Mouse (Mus musculus) C2C12 (cell line): ENCODE data around the gene Grm8. TPM values are rescaled to one million over a fixed set of nuclear protein-coding genes. Genes with fewer than 3 reads are reported as not detected.

Experiments used
- H3K27me3 ChIP-seq: one replicate; pipeline ENCODE4 v1.6.1; 2011; ENCODE audit not compliant: control insufficient read depth, insufficient read depth, insufficient read length
- H3K36me3 ChIP-seq: one replicate; pipeline ENCODE4 v1.6.1; 2011; ENCODE audit not compliant: control insufficient read depth, insufficient read depth
- H3K4me3 ChIP-seq: one replicate; pipeline ENCODE4 v1.5.1; 2011; ENCODE audit warnings: mild to moderate bottlenecking, control low read depth; ENCODE audit not compliant: poor library complexity, insufficient read depth, severe bottlenecking
- H3K79me2 ChIP-seq: one replicate; pipeline ENCODE4 v1.6.1; 2011; ENCODE audit not compliant: control insufficient read depth, insufficient read depth
- H3K79me3 ChIP-seq: one replicate; pipeline ENCODE4 v1.6.1; 2011; ENCODE audit warnings: low read depth, control low read depth
- H3ac ChIP-seq: one replicate; pipeline ENCODE3; 2011; ENCODE audit warnings: low read depth; ENCODE audit not compliant: control insufficient read depth, insufficient read length
- CEBPB ChIP-seq: IDR thresholded peaks from one replicate; pipeline ENCODE4 v1.6.1; 2011; ENCODE audit warnings: low read depth, mild to moderate bottlenecking, control low read depth, moderate library complexity
- CTCF ChIP-seq: IDR thresholded peaks from one replicate; pipeline ENCODE4 v1.5.1; 2011; ENCODE audit not compliant: control insufficient read depth, insufficient read depth, insufficient read length
- FOSL1 ChIP-seq: IDR thresholded peaks from one replicate; pipeline ENCODE4 v1.8.0; 2011; ENCODE audit warnings: mild to moderate bottlenecking, low read length; ENCODE audit not compliant: poor library complexity, insufficient read depth, severe bottlenecking
- MAX ChIP-seq: IDR thresholded peaks from one replicate; pipeline ENCODE4 v1.6.1; 2011; ENCODE audit warnings: mild to moderate bottlenecking, control low read depth
- MYOD1 ChIP-seq: IDR thresholded peaks from one replicate; pipeline ENCODE4 v1.6.1; 2011; ENCODE audit warnings: low read depth; ENCODE audit not compliant: control insufficient read depth, insufficient read length
- MYOG ChIP-seq: IDR thresholded peaks from one replicate; pipeline ENCODE4 v1.6.1; 2011; ENCODE audit not compliant: control insufficient read depth, insufficient read length; ENCODE audit errors: extremely low read depth
- USF1 ChIP-seq: IDR thresholded peaks from one replicate; pipeline ENCODE4 v1.6.1; 2011; ENCODE audit warnings: low read depth, mild to moderate bottlenecking, control low read depth, moderate library complexity
- polyA plus RNA-seq: library from polyadenylated mRNA; unstranded; fragments of >200 nt; fragmentation: generic; extraction: Trizol; gene quantifications from one replicate; pipeline ENCODE4 v1.2.1, GENCODE M21; 2012; ENCODE audit warnings: missing spikeins

Gene Grm8
- polyA plus RNA-seq, 1 experiment = not detected

DNA sequence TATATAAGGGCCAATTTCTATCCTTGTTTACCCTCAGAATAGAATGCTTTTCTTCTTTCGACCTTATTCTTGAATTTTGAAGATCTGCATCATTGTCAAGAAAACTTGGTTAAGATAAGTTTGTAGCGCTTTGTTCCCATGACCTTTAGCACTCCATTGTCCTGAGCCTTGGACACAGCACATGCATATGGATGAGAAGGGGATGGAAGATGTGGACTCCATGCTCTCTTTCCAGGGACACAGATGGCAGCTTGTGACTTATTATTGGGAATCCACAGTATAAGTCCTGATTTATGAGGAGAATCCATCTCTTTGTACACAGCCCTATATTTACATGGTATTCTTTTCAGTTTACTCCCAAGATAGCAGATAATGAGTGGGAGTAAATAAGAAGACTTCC, 554.5 kb downstream of the Grm8 start:
- H3K4me3 ChIP-seq = no peak overlapping the region
- no peaks in the 10 kb centered on the region for H3K79me3 ChIP-seq
- TF ChIP-seq MAX (no peak), MYOG (no peak), USF1 (no peak), FOSL1 (no peak), CTCF (no peak), CEBPB (no peak), MYOD1 (no peak)
- H3ac ChIP-seq = no peak overlapping the region
- H3K27me3 ChIP-seq = no peaks in the 10 kb centered on the region
- H3K36me3 ChIP-seq = no peaks in the 10 kb centered on the region
- no peaks in the 10 kb centered on the region for H3K79me2 ChIP-seq

DNA sequence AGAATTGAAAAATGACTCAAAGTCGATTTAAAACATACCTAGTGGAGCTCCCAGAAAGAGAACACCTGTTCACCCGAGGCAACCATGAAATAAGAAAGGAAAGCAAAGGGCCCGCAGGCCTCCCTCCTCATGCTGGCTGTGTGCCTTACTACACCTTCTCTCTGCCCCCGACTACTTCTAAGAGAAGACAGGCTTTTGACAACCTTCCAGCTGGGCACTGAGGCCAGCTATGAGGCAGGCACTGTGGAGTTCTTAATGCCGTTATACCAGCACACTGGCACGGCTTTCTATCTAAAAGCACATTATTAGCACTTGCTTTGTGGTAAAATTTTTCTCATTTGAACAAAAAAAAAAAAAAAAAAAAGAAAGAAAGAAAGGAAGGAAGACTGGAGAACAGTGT, 589.5 kb downstream of the Grm8 start:
- no peaks in the 10 kb centered on the region for H3K79me3 ChIP-seq
- no peaks in the 10 kb centered on the region for H3K36me3 ChIP-seq
- no peak overlapping the region for H3ac ChIP-seq
- TF ChIP-seq MAX = no peak
- TF ChIP-seq CEBPB = no peak
- TF ChIP-seq MYOD1 = no peak
- no peak for TF ChIP-seq FOSL1
- TF ChIP-seq USF1 = no peak
- no peak for TF ChIP-seq MYOG
- no peak for TF ChIP-seq CTCF
- no peaks in the 10 kb centered on the region for H3K79me2 ChIP-seq
- H3K27me3 ChIP-seq = no peaks in the 10 kb centered on the region
- no peak overlapping the region for H3K4me3 ChIP-seq

DNA sequence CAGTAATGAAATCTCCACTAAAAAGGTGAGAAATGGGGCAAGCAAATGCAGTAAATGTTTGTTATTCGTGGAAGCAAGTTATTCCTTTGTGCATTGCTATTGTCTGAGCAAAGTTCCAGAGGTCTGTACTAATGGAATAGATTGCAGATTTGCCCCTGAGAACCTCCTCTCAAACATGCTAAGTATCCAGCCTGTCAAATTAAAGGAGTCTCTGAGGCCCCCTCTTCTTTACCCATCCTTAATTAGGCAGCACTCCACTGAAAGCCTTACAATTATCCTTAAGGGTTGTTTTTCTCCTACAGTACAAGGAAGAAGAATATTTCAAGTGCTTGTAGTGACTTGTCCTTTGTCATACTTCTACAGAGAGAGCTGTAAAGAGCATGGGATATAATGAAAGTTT, 617.4 kb downstream of the Grm8 start:
- no peak overlapping the region for H3ac ChIP-seq
- no peak for TF ChIP-seq USF1
- no peaks in the 10 kb centered on the region for H3K79me2 ChIP-seq
- no peak overlapping the region for H3K4me3 ChIP-seq
- H3K27me3 ChIP-seq = no peaks in the 10 kb centered on the region
- no peaks in the 10 kb centered on the region for H3K36me3 ChIP-seq
- no peaks in the 10 kb centered on the region for H3K79me3 ChIP-seq

DNA sequence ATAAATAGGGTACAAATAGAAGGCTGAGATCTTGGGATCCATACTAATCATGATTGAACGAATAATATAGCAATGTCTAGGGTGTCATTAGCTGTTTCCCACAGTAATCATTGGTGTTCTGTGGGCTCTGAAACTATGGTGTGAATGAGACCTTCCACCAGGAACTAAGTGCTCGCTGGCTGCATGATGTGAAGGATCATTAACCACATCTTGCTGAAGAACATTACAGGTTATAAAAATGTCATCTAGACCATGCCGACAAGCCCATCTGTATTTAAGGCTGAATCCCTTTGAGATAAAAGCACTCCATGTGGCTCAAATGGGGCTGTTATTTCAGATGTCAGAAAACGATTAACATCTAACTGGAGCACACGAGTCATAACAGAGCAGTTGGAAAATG, 674.0 kb downstream of the Grm8 start:
- H3K4me3 ChIP-seq = no peak overlapping the region
- TF ChIP-seq CTCF (no peak), MYOG (no peak), MAX (no peak)
- no peaks in the 10 kb centered on the region for H3K27me3 ChIP-seq
- H3ac ChIP-seq = no peak overlapping the region
- H3K79me3 ChIP-seq = no peaks in the 10 kb centered on the region
- H3K79me2 ChIP-seq = no peaks in the 10 kb centered on the region
- H3K36me3 ChIP-seq = no peaks in the 10 kb centered on the region

GRCm38 (mm10) chr6:27408473-27408872, 726.5 kb downstream of the Grm8 start:
- Histone ChIP-seq H3K79me2 (no peaks in the 10 kb centered on the region), H3K4me3 (no peak overlapping the region), H3ac (no peak overlapping the region)

DNA sequence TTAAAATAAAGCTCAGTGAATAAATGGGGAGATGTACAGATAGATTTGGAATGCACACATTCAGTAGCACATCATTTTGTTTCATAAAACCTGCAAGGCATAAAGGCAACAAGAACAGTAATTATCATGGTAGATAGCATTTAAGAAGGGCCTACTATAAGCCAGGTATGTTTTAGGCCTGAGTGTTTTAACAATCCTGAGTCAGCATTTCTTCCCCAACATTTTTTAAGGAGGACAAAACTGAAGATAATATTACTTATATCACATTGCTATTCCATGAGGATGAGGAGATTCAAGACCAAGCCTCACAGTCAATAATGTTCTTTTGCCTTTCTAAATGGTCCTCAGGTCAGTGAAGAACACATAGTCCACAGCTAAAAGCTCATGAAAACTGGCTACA, 762.6 kb downstream of the Grm8 start:
- Histone ChIP-seq H3K4me3 (no peak overlapping the region), H3K36me3 (no peaks in the 10 kb centered on the region), H3ac (no peak overlapping the region), H3K79me2 (no peaks in the 10 kb centered on the region), H3K27me3 (no peaks in the 10 kb centered on the region), H3K79me3 (no peaks in the 10 kb centered on the region)
- no peak for TF ChIP-seq MYOD1
- no peak for TF ChIP-seq MYOG

More at GRCm38 (mm10) chr6:27408473-27408872, 726.5 kb downstream of the Grm8 start:
- TF ChIP-seq MYOD1 (no peak), MYOG (no peak), MAX (no peak), CTCF (no peak), FOSL1 (no peak), CEBPB (no peak), USF1 (no peak)
- Histone ChIP-seq H3K36me3 (no peaks in the 10 kb centered on the region), H3K79me3 (no peaks in the 10 kb centered on the region), H3K27me3 (no peaks in the 10 kb centered on the region)

- no peaks in the 10 kb centered on the region for H3K36me3 ChIP-seq
- H3K27me3 ChIP-seq = no peaks in the 10 kb centered on the region
- no peak overlapping the region for H3K4me3 ChIP-seq
- TF ChIP-seq MYOG = no peak
- no peak for TF ChIP-seq USF1
- TF ChIP-seq MYOD1 = no peak
- no peak for TF ChIP-seq CEBPB
- no peak for TF ChIP-seq MAX
- TF ChIP-seq FOSL1 = no peak
- no peak for TF ChIP-seq CTCF
- H3K79me3 ChIP-seq = no peaks in the 10 kb centered on the region
- no peak overlapping the region for H3ac ChIP-seq
- no peaks in the 10 kb centered on the region for H3K79me2 ChIP-seq
Measured at GRCm38 (mm10) chr6:27371095-27371494, 763.9 kb downstream of the Grm8 start.
